Mouse (Mus musculus): ENCODE measurements around the gene Mmp7. TPM values are rescaled to one million over a fixed set of nuclear protein-coding genes. Genes with fewer than 3 reads are reported as not detected.

The Mmp7 gene
- polyA plus RNA-seq, 1 experiment from 2014 or later, result not detected

Other genes with a start within 250 kb of the Mmp7 start
- not detected in 2 replicates for gene Mmp3, start 246.3 kb upstream of the Mmp7 start, polyA plus RNA-seq (2015; fragmentation: Nextera tagmentation; extraction: Ambion mirVana)
- not detected in 2 replicates for gene Mmp10, start 189.7 kb upstream of the Mmp7 start, polyA plus RNA-seq (2015; fragmentation: Nextera tagmentation; extraction: Ambion mirVana)
- gene Mmp8, start 133.6 kb upstream of the Mmp7 start, polyA plus RNA-seq (2015; fragmentation: Nextera tagmentation; extraction: Ambion mirVana), result 0.20 and 0.23 TPM in 2 replicates
- not detected in 2 replicates for gene Mmp27, start 120.7 kb upstream of the Mmp7 start, polyA plus RNA-seq (2015; fragmentation: Nextera tagmentation; extraction: Ambion mirVana)
- gene Mmp20, start 63.9 kb upstream of the Mmp7 start, polyA plus RNA-seq (2015; fragmentation: Nextera tagmentation; extraction: Ambion mirVana), result not detected in 2 replicates
- gene Tmem123, start 72.0 kb downstream of the Mmp7 start, polyA plus RNA-seq (2015; fragmentation: Nextera tagmentation; extraction: Ambion mirVana), result 71.7 and 73.1 TPM in 2 replicates
- gene Birc2, start 145.0 kb downstream of the Mmp7 start, polyA plus RNA-seq (2015; fragmentation: Nextera tagmentation; extraction: Ambion mirVana), result 42.7 and 43.5 TPM in 2 replicates
- 10.6 and 11.4 TPM in 2 replicates for gene Birc3, start 181.1 kb downstream of the Mmp7 start, polyA plus RNA-seq (2015; fragmentation: Nextera tagmentation; extraction: Ambion mirVana)

Data from limb, embryonic 13.5 days (tissue).